Mouse (Mus musculus) limb, embryonic 10.5 days (tissue): ENCODE measurements around the gene Ccdc170. TPM values are rescaled to one million over a fixed set of nuclear protein-coding genes. Genes with fewer than 3 reads are reported as not detected.
A peak's percentile ranks its signal among the peaks of the same experiment; 100 is the strongest.
"Not testable (repeated sequence)": the region's sequence is repeated elsewhere in the genome, so short reads cannot be mapped to it uniquely, and the experiment has no call there.

Source experiments
- DNase-seq: peaks from one replicate; pipeline ENCODE4 v3.0.0-alpha.2; 2017; ENCODE audit warnings: low spot score
- H3K27ac ChIP-seq: fragments of 300-500 bp; sonication (generic); 2 replicates; pipeline ENCODE4 v1.5.1; 2016; ENCODE audit warnings: mild to moderate bottlenecking
- H3K27me3 ChIP-seq: fragments of 300-500 bp; sonication (generic); 2 replicates; pipeline ENCODE4 v1.6.1; 2016; ENCODE audit warnings: low read depth, mild to moderate bottlenecking; ENCODE audit not compliant: poor library complexity, severe bottlenecking
- H3K36me3 ChIP-seq: fragments of 300-500 bp; sonication (generic); 2 replicates; pipeline ENCODE4 v1.6.1; 2016; ENCODE audit warnings: mild to moderate bottlenecking, moderate library complexity
- H3K4me1 ChIP-seq: fragments of 300-500 bp; sonication (generic); 2 replicates; pipeline ENCODE4 v1.6.1; 2016
- H3K4me3 ChIP-seq: fragments of 300-500 bp; sonication (generic); 2 replicates; pipeline ENCODE4 v1.5.1; 2016; ENCODE audit warnings: mild to moderate bottlenecking, moderate library complexity
- H3K9me3 ChIP-seq: fragments of 300-500 bp; sonication (generic); replicated peaks from 2 replicates; pipeline ENCODE4 v1.6.1; 2016; ENCODE audit warnings: mild to moderate bottlenecking
- WGBS: fragments of 180-500 bp; shearing (Covaris S2); methylation state at CpG from one replicate; pipeline ENCODE4 v1.1.7; 2016; 5-methylcytosine and 5-hydroxymethylcytosine counted together
- polyA plus RNA-seq: library from polyadenylated mRNA; unstranded; fragments of >200 nt; fragmentation: Nextera tagmentation; extraction: Ambion mirVana; gene quantifications from 2 replicates; pipeline ENCODE4 v1.2.1, GENCODE M21; 2016

Gene Ccdc170
- polyA plus RNA-seq, 1 experiment from 2014 or later: 0.09 TPM

DNA sequence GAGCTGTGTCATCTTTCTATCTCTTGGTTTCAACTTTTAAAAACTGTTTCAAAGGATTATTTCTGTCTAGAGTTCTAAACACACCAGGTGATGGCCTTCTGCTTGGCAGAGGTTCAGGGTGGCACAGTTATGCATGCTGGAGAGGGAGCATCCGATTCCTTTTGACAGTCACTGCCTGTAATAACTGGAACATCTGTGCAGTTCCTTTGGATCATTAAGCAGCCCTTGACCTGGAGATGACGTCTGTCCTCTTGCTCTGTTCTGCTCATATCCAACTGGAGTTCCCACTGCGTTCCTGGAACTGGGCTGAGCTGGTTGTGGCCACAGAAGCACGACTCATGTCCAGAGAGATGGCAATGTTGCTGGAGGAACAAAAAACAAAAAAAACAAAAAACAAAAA is 107.3 kb downstream of the Ccdc170 start:
- Histone ChIP-seq H3K36me3 (no peaks in the 10 kb centered on the region), H3K9me3 (no peaks in the 10 kb centered on the region), H3K4me3 (no peak overlapping the region), H3K4me1 (no peaks in the 10 kb centered on the region), H3K27ac (no peak overlapping the region), H3K27me3 (no peaks in the 10 kb centered on the region)
- DNase-seq: no peak
- 85% methylated on average over 4 of the region's 4 CpGs for WGBS

DNA sequence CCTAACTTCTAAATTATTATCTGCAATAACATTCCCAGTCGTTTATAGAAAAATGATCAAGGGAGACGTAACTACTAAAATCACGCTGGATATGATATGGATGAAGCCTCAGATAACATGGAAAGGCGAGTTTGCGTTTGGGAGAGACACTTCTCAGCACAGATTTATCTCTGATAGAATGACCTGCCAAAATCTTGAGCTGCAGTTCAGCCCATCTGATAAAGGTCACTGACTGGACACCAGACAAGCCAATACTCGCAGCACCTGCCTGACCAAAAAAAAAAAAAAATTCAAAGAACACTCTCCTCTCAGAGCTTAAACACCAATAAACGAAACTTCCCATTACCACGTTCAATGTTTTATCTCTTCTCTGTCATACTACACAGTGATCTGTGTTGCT is 108.7 kb downstream of the Ccdc170 start:
- 68% methylated on average over 8 of the region's 8 CpGs for WGBS
- no peaks in the 10 kb centered on the region for H3K27me3 ChIP-seq
- DNase-seq: no peak
- H3K4me1 ChIP-seq: no peaks in the 10 kb centered on the region
- no peak overlapping the region for H3K27ac ChIP-seq
- H3K9me3 ChIP-seq: no peaks in the 10 kb centered on the region
- no peaks in the 10 kb centered on the region for H3K36me3 ChIP-seq
- no peak overlapping the region for H3K4me3 ChIP-seq

DNA sequence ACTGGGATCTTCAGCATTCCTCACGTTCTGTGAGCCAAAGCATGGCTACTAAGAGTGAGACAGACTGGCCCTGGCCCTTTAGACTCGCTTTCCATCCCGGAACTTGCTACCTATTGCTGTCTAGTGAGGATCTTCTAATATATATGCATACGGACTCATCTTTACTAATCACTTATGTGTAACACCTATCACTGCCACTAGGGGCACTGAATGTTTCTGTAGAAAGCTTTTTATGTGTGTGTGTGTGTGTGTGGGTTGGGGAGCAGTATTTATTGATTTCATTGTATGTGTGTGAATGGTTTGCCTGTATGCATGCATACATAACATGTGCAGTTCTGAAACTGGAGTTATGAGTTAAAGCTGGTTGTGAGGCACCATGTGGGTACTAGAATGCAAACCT is 111.5 kb downstream of the Ccdc170 start:
- Histone ChIP-seq H3K4me3 (no peak overlapping the region), H3K9me3 (no peaks in the 10 kb centered on the region), H3K27me3 (no peaks in the 10 kb centered on the region), H3K4me1 (no peaks in the 10 kb centered on the region), H3K36me3 (no peaks in the 10 kb centered on the region), H3K27ac (no peak overlapping the region)
- 69% methylated on average over 4 of the region's 4 CpGs for WGBS
- no peak for DNase-seq

DNA sequence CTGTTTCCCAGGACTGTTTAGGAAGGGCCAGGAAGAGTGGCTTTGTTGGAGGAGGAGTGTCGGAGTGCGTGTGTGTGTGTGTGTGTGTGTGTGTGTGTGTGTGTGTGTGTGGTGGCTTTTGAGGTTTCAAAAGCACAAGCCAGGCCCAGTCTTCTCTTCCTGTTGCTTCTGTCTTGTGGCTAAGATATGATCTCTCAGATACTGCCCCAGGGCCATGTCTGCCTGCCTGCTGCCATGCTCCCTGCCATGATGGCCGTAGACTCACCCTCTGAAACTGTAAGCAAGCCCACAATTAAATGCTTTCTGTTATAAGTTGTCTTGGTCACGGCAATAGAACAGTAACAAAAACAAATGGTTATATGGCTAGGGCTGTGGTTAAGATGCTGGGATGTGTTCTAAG is 114.9 kb downstream of the Ccdc170 start:
- Histone ChIP-seq H3K9me3 (no peaks in the 10 kb centered on the region), H3K27ac (no peak overlapping the region), H3K36me3 (no peaks in the 10 kb centered on the region), H3K27me3 (no peaks in the 10 kb centered on the region), H3K4me3 (no peak overlapping the region), H3K4me1 (no peaks in the 10 kb centered on the region)
- DNase-seq: no peak
- WGBS: 96% methylated on average over 4 of the region's 4 CpGs

DNA sequence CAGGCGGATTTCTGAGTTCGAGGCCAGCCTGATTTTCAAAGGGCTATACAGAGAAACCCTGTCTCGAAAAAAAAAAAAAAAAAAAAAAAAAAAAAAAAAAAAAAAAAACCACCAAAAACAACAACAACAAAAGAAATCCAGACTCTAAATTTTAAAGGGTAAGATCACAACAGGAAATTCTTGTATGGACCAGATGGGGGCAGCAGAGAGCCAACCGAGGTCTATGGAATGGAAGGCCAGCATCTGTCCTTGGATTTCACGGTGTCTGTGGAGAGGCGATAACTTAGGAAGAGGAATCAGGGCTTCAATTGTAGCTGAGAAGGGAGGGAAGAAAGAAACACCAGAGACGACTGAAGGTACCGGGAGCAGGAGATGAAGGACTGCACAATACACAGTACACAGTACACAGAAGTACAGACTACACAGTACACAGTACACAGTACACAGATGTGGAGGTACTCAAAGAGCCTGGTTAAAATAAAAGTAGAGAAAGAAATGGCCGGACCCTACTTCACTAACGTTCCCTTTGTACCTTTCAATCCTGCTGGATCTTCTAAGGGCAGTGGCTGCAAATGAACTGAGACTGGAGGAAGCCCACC is 116.0 kb downstream of the Ccdc170 start:
- Histone ChIP-seq H3K27ac (no peak overlapping the region), H3K4me1 (no peaks in the 10 kb centered on the region), H3K9me3 (no peaks in the 10 kb centered on the region), H3K27me3 (no peaks in the 10 kb centered on the region), H3K36me3 (no peaks in the 10 kb centered on the region), H3K4me3 (no peak overlapping the region)
- 64% methylated on average over 10 of the region's 10 CpGs for WGBS
- peak; percentile 50 for DNase-seq

DNA sequence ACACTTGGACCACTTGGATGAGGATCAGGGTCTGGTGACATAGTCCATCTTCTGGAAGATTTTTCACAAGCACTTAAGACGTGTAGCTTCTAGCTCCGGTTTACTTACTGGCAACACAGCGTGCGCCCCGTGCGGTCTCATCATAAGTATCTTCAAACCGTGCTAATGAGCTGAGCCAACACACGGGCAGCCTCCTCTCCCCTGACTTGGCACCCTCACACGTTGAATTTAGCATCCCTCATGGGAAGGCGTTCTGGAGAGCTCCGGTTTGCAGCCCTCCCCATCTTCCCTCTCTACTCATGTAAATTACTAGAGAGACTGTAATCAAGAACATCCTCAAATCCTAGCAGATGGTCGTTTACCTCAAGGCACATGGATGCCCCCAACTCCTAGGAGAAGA is 116.6 kb downstream of the Ccdc170 start:
- Histone ChIP-seq H3K27ac (no peak overlapping the region), H3K4me3 (no peak overlapping the region), H3K9me3 (no peaks in the 10 kb centered on the region), H3K4me1 (no peaks in the 10 kb centered on the region), H3K36me3 (no peaks in the 10 kb centered on the region), H3K27me3 (no peaks in the 10 kb centered on the region)
- WGBS: 83% methylated on average over 12 of the region's 12 CpGs
- no peak for DNase-seq

DNA sequence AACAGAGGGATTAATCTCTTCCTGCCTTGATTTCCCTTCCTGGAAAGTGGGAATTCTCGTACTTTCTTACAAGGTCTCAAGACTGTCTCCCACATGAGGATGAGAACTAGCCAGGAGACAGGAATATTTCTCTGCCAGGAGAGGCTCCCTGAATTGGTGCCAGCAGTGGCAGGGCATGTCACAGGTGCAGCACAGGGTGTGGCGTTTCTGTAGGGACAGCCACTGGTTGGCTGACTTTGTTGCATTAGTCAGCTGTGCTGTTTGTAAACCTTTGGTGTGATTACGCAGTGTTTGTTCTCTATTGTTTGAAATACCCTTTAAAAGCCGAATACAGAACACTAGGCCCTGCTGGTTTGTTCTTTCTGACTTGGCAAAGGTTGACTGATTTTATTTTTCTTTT is 117.3 kb downstream of the Ccdc170 start:
- no peak overlapping the region for H3K27ac ChIP-seq
- no peak overlapping the region for H3K4me3 ChIP-seq
- no peak for DNase-seq
- H3K36me3 ChIP-seq: no peaks in the 10 kb centered on the region
- H3K27me3 ChIP-seq: no peaks in the 10 kb centered on the region
- no peaks in the 10 kb centered on the region for H3K4me1 ChIP-seq
- H3K9me3 ChIP-seq: no peaks in the 10 kb centered on the region
- 85% methylated on average over 4 of the region's 4 CpGs for WGBS

DNA sequence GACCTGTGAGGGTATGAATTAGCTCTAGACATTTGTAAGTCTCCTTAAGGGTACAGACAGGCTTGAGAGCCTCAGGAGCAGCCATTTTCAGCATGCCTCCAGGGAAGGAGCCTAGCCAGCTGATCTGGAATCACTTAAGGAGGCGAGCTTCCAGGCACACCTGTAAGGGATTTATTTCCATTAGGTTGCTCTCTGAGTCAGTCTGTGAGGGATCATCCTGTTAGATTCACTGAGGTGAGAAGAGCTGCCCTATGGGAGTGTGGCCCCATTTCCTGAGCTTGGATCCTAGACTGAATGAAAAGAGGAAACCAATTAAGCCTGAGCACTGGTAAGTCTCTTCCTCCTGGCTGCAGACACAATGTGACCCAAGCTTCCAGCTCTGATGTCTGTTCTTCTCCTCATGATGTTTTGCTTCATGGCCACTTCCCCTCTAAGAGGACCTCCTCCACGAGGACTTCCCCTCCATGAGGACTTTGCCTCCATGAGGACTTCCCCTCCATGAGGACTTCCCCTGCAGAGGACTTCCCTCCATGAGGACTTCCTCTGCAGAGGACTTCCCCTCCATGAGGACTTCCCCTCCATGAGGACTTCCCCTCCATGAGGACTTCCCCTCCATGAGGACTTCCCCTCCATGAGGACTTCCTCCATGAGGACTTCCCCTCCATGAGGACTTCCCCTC is 118.6 kb downstream of the Ccdc170 start:
- no peak for DNase-seq
- no peak overlapping the region for H3K4me3 ChIP-seq
- no peaks in the 10 kb centered on the region for H3K9me3 ChIP-seq
- WGBS: 57% methylated on average over 2 of the region's 2 CpGs
- no peaks in the 10 kb centered on the region for H3K27me3 ChIP-seq
- H3K27ac ChIP-seq: no peak overlapping the region
- no peaks in the 10 kb centered on the region for H3K36me3 ChIP-seq
- H3K4me1 ChIP-seq: no peaks in the 10 kb centered on the region

DNA sequence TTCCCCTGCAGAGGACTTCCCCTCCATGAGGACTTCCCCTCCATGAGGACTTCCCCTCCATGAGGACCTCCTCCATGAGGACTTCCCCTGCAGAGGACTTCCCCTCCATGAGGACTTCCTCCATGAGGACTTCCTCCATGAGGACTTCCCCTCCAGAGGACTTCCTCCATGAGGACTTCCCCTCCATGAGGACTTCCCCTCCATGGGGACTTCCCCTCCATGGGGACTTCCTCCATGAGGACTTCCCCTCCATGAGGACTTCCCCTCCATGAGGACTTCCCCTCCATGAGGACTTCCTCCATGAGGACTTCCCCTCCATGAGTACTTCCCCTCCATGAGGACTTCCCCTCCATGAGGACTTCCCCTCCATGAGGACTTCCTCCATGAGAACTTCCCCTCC is 119.3 kb downstream of the Ccdc170 start:
- not testable (repeated sequence) for H3K4me1 ChIP-seq, H3K9me3 ChIP-seq, H3K27me3 ChIP-seq, H3K27ac ChIP-seq, DNase-seq, H3K4me3 ChIP-seq, H3K36me3 ChIP-seq

DNA sequence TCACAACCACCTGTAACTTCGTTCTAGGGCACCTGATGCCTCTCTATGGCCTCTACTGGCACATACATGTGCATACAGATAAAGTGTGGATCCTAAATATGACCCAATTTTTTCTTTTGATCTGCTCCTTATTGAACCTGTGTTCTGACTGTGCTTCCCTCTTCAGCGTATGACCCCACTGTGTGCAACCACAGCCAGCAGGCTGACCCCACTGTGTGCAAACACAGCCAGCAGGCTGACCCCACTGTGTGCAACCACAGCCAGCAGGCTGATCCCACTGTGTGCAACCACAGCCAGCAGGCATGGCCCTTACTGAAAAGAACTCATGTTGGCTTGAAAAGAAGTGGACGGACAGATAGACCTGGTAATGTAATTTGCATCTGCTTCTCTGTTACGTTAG is 120.2 kb downstream of the Ccdc170 start:
- H3K4me3 ChIP-seq: no peak overlapping the region
- H3K36me3 ChIP-seq: no peaks in the 10 kb centered on the region
- H3K27me3 ChIP-seq: no peaks in the 10 kb centered on the region
- no peaks in the 10 kb centered on the region for H3K9me3 ChIP-seq
- H3K4me1 ChIP-seq: no peaks in the 10 kb centered on the region
- no peak overlapping the region for H3K27ac ChIP-seq
- no peak for DNase-seq
- 81% methylated on average over 4 of the region's 4 CpGs for WGBS

DNA sequence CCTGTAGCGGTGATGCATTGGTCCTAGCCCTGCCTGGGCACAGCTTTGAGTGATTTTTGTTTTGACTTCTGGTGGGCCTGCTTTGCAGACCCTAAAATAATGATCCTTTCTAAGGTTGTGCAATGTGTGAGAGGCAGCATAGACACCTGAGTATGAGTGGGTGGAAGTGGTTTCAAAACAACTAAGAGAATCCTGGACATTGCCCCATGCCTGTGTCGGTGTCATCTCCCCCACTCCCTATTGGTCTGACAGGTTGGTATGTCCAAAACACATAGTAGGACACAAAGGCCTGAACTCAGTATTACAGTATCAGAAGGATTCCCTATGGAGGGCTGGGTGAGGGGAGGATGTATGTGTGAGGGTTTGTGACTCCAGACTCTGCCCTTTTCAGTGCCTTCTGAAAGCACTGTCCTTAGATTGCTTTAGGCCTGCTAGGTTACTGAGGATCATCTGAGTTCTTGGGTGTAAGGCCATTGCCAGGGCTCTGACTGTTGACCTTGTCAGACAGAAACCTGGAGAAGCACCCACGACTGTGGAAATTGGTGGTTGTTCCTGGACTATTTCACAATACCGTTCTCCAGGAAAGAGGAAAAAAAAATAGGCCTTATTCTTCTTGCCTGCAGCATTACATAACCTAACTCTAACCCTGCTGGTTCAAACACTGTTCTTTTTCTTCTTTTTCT is 122.4 kb downstream of the Ccdc170 start:
- Histone ChIP-seq H3K9me3 (no peaks in the 10 kb centered on the region), H3K4me1 (no peaks in the 10 kb centered on the region; the same call in 1 of the 2 replicates), H3K27ac (no peak overlapping the region), H3K36me3 (no peaks in the 10 kb centered on the region), H3K27me3 (no peaks in the 10 kb centered on the region), H3K4me3 (no peak overlapping the region)
- WGBS: 81% methylated on average over 4 of the region's 4 CpGs
- peak; percentile 19 for DNase-seq

DNA sequence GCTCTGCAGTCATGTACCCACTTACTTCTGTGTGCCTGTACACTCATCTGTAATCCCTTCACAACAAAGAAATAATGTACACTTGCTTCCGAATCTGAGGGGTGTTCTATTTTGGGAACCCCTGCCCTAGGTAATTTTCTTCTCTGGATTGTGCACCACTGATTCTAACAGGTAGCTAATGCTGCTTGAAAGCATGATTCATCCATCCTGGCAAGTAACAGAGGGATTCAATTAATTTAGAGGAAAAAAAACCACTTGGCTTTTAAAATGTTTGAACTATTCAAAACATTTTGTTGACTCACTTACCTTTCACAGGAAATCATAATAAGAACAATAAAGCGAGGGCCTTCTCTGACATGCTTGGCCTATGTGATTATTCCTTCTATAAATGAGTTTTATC is 127.9 kb downstream of the Ccdc170 start:
- Histone ChIP-seq H3K27me3 (no peaks in the 10 kb centered on the region), H3K4me3 (no peak overlapping the region), H3K9me3 (no peaks in the 10 kb centered on the region), H3K27ac (peak overlapping the region; percentile 36; the same call in 1 of the 2 replicates), H3K36me3 (no peaks in the 10 kb centered on the region), H3K4me1 (peaks cover 15% of the 10 kb centered on the region)
- no peak for DNase-seq
- WGBS: 81% methylated on average over 2 of the region's 2 CpGs

DNA sequence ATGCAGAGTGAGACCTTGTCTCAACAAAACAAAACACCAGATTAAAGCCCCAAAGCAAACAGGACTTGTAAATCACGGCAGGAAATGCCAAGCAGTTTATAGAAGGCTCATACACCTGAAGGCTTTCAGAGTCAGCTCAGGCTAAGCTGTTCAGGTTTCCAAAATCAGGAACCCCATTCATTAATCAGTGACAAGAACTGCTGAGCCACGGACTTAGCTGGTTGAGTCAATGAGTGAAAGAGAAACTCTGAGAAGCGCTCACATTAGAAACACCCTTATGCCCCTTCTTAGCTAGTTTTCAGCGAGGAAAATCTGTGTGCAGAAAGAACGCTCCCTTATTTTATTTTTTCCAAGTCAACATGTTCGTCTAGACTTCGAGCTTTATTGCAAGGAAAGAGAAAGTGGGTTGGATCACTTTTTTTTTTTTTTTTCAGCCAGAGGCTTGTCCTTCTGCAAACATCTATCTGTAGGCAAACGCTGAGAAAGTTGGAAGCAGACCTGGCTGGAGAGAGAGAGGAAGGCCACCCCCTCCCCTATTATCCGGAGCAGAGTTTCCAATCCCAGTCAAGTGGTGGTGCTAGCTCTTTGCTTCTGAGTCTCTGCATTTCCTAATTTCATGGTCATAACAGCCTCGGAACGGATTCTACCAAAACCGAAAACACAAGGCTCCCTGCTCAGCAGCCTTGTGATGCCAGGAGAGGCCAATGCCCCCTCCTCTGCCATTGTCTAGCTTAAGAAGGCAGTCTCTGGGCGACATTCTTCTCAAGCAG is 129.3 kb downstream of the Ccdc170 start, which contains the start of gene Esr1:
Gene Esr1, plus strand, starts transcription at position 208 of the 770 bp plus-strand sequence.
- no peaks in the 10 kb centered on the region for H3K36me3 ChIP-seq
- peaks cover 15% of the 10 kb centered on the region for H3K4me1 ChIP-seq
- DNase-seq: no peak
- H3K4me3 ChIP-seq: no peak within 1 kb of the TSS; the same call in 1 of the 2 replicates
- no peaks in the 10 kb centered on the region for H3K27me3 ChIP-seq
- H3K9me3 ChIP-seq: no peaks in the 10 kb centered on the region
- 54% methylated on average over 13 of the region's 13 CpGs for WGBS
- peak within 1 kb of the TSS; percentile 56; the same call in 1 of the 2 replicates for H3K27ac ChIP-seq
